Mouse (Mus musculus) forebrain, embryonic 14.5 days (tissue): Measurements from ENCODE around the gene Tet3. TPM values are rescaled to one million over a fixed set of nuclear protein-coding genes. Genes with fewer than 3 reads are reported as not detected.
A peak's percentile ranks its signal among the peaks of the same experiment; 100 is the strongest.

ENCODE experiments used
- ATAC-seq: fragments of 200-750 bp; cut with Nextera tagmentation; 2 replicates; pipeline ENCODE4 v1.8.0; 2017; ENCODE audit warnings: mild to moderate bottlenecking, moderate library complexity
- DNase-seq: peaks from one replicate; pipeline ENCODE4 v3.0.0-alpha.2; 2015; ENCODE audit warnings: low spot score
- H3K27ac ChIP-seq: fragments of 300-500 bp; sonication (generic); 2 replicates; pipeline ENCODE4 v1.5.1; 2014; ENCODE audit warnings: low read depth, mild to moderate bottlenecking, control low read depth, low read length, moderate library complexity
- H3K27me3 ChIP-seq: fragments of 300-500 bp; sonication (generic); replicated peaks from 2 replicates; pipeline ENCODE4 v1.6.1; 2014; ENCODE audit warnings: low read length, control low read depth, mixed read lengths; ENCODE audit not compliant: control insufficient read depth, insufficient read depth
- H3K36me3 ChIP-seq: fragments of 300-500 bp; sonication (generic); 2 replicates; pipeline ENCODE4 v1.6.1; 2014; ENCODE audit warnings: low read length, control low read depth; ENCODE audit not compliant: control insufficient read depth, insufficient read depth
- H3K4me1 ChIP-seq: fragments of 300-500 bp; sonication (generic); 2 replicates; pipeline ENCODE4 v1.6.1; 2014; ENCODE audit warnings: antibody characterized with exemption, low read length, control low read depth; ENCODE audit not compliant: control insufficient read depth, insufficient read depth
- H3K4me2 ChIP-seq: fragments of 300-500 bp; sonication (generic); 2 replicates; pipeline ENCODE4 v1.6.1; 2014; ENCODE audit warnings: mild to moderate bottlenecking, control low read depth, low read length
- H3K4me3 ChIP-seq: fragments of 300-500 bp; sonication (generic); 2 replicates; pipeline ENCODE4 v1.5.1; 2014; ENCODE audit warnings: low read depth, low read length, control low read depth
- H3K9ac ChIP-seq: fragments of 300-500 bp; sonication (generic); 2 replicates; pipeline ENCODE4 v1.6.1; 2014; ENCODE audit warnings: mild to moderate bottlenecking, low read length, control low read depth, moderate library complexity
- H3K9me3 ChIP-seq: fragments of 300-500 bp; sonication (generic); replicated peaks from 2 replicates; pipeline ENCODE4 v1.6.1; 2016; ENCODE audit warnings: low read length, control low read depth, mixed read lengths; ENCODE audit not compliant: control insufficient read depth
- WGBS: fragments of 180-500 bp; shearing (Covaris S2); extraction: QIAGEN DNeasy Blood & Tissue Kit; methylation state at CpG from one replicate; pipeline ENCODE4 v1.1.7; 2014; 5-methylcytosine and 5-hydroxymethylcytosine counted together
- polyA plus RNA-seq: library from polyadenylated mRNA; unstranded; fragments of >200 nt; fragmentation: Nextera tagmentation; extraction: Ambion mirVana; gene quantifications from 2 replicates; pipeline ENCODE4 v1.2.1, GENCODE M21; 2014

Gene Tet3
- polyA plus RNA-seq, 1 experiment from 2014 or later: 34.9 TPM

DNA sequence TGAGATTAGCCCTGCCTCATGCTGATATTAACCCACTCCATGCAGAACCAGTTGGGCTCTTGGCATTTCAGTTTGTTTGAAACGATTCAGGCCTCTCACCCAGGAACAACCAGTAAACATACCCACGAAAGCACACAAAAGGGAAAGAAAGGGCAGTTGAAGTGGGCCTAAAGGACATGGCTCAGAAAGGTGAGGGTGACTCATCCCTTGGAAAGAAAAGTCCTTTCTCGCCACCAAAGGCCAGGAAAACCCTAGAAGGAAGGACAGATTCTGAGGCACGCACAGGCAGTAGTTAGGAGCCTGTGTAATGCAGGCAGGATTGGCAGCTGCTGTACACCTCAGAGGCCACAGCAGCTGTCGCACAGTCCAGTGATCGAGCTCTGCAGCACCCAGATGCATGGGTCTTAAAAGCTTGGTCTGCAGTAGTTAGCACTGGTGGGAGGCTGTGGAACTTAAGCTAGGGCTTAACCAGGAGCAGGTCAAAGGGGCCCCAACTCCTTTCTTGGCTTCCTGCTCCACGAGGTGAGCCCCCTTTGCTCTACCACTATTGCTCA lies 53.3 kb downstream of the Tet3 start:
- Histone ChIP-seq H3K27me3 (no peaks in the 10 kb centered on the region), H3K9me3 (no peaks in the 10 kb centered on the region), H3K4me2 (no peak overlapping the region), H3K4me3 (no peak overlapping the region), H3K36me3 (peaks cover 52% of the 10 kb centered on the region), H3K4me1 (peaks cover 4% of the 10 kb centered on the region; the same call in 1 of the 2 replicates), H3K27ac (no peak overlapping the region), H3K9ac (no peak overlapping the region)
- DNase-seq (no peak), ATAC-seq (no peak)
- WGBS: 88% methylated on average over 7 of the region's 7 CpGs

- Histone ChIP-seq H3K9me3 (no peaks in the 10 kb centered on the region), H3K27ac (no peak overlapping the region), H3K36me3 (peaks cover 56% of the 10 kb centered on the region), H3K27me3 (no peaks in the 10 kb centered on the region), H3K4me2 (no peak overlapping the region), H3K4me3 (no peak overlapping the region), H3K4me1 (no peaks in the 10 kb centered on the region), H3K9ac (no peak overlapping the region)
- no peak for ATAC-seq
- 94% methylated on average over 13 of the region's 13 CpGs for WGBS
- DNase-seq: no peak
These were observed 54.3 kb downstream of the Tet3 start for GRCm38 (mm10) chr6:83404571-83404970.

- peaks cover 65% of the 10 kb centered on the region for H3K36me3 ChIP-seq
- no peak for ATAC-seq
These were observed 55.4 kb downstream of the Tet3 start for GRCm38 (mm10) chr6:83403481-83403880.

GRCm38 (mm10) chr6:83399790-83400189 lies 59.1 kb downstream of the Tet3 start:
- Histone ChIP-seq H3K9me3 (no peaks in the 10 kb centered on the region), H3K4me1 (no peaks in the 10 kb centered on the region), H3K27ac (no peak overlapping the region), H3K36me3 (peaks cover 92% of the 10 kb centered on the region), H3K4me2 (no peak overlapping the region), H3K4me3 (no peak overlapping the region), H3K27me3 (no peaks in the 10 kb centered on the region), H3K9ac (no peak overlapping the region)
- no peak for ATAC-seq
- DNase-seq: no peak
- 94% methylated on average over 3 of the region's 3 CpGs for WGBS

More at GRCm38 (mm10) chr6:83403481-83403880, 55.4 kb downstream of the Tet3 start:
- Histone ChIP-seq H3K9ac (no peak overlapping the region), H3K4me1 (no peaks in the 10 kb centered on the region), H3K4me2 (no peak overlapping the region), H3K27me3 (no peaks in the 10 kb centered on the region), H3K9me3 (no peaks in the 10 kb centered on the region), H3K4me3 (no peak overlapping the region), H3K27ac (no peak overlapping the region)
- 90% methylated on average over 8 of the region's 8 CpGs for WGBS
- DNase-seq: no peak

GRCm38 (mm10) chr6:83397728-83398127 lies 61.2 kb downstream of the Tet3 start:
- no peaks in the 10 kb centered on the region for H3K4me1 ChIP-seq
- H3K36me3 ChIP-seq: peaks cover 81% of the 10 kb centered on the region
- no peak for DNase-seq
- no peaks in the 10 kb centered on the region for H3K9me3 ChIP-seq
- H3K27me3 ChIP-seq: no peaks in the 10 kb centered on the region
- H3K9ac ChIP-seq: no peak overlapping the region
- H3K27ac ChIP-seq: no peak overlapping the region
- no peak; the same call in 1 of the 2 replicates for ATAC-seq
- H3K4me2 ChIP-seq: no peak overlapping the region
- 72% methylated on average over 8 of the region's 8 CpGs for WGBS
- no peak overlapping the region for H3K4me3 ChIP-seq

DNA sequence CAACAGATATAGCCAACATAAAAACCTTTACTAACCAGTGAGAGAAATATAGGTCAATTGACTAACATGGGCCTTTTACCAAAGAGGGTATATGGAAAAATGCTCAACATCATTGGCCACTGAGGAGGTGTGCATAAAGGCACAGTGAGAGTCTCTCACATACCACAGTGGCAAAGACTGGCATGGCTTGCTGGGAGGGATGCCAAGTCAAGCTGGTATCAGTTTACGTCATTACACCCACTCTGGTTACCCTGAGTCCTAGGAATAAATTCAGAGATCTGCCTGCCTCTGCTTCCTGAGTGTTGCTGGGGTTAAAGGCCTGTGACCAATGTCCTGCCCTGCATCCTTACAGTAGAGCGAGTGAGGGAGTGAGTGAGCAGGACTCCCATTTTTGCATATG lies 62.2 kb downstream of the Tet3 start:
- 85% methylated on average over 2 of the region's 2 CpGs for whole genome bisulfite sequencing
- peaks cover 79% of the 10 kb centered on the region for H3K36me3 ChIP-seq
- no peak for ATAC-seq

GRCm38 (mm10) chr6:83395544-83396229 lies 63.2 kb downstream of the Tet3 start:
- Histone ChIP-seq H3K27ac (no peak overlapping the region), H3K36me3 (peaks cover 76% of the 10 kb centered on the region), H3K4me3 (no peak overlapping the region), H3K9me3 (no peaks in the 10 kb centered on the region), H3K9ac (no peak overlapping the region), H3K4me1 (peaks cover 4% of the 10 kb centered on the region; the same call in 1 of the 2 replicates), H3K4me2 (no peak overlapping the region), H3K27me3 (no peaks in the 10 kb centered on the region)
- DNase-seq: no peak
- ATAC-seq: no peak
- WGBS: 93% methylated on average over 15 of the region's 15 CpGs

More for the DNA sequence above, 62.2 kb downstream of the Tet3 start:
- Histone ChIP-seq H3K27me3 (no peaks in the 10 kb centered on the region), H3K9ac (no peak overlapping the region), H3K4me2 (no peak overlapping the region), H3K4me1 (peaks cover 4% of the 10 kb centered on the region; the same call in 1 of the 2 replicates), H3K9me3 (no peaks in the 10 kb centered on the region), H3K27ac (no peak overlapping the region), H3K4me3 (no peak overlapping the region)
- no peak for DNase-seq

- H3K27me3 ChIP-seq: no peaks in the 10 kb centered on the region
- 95% methylated on average over 4 of the region's 4 CpGs for WGBS
- peaks cover 63% of the 10 kb centered on the region for H3K36me3 ChIP-seq
- DNase-seq: no peak
- H3K27ac ChIP-seq: no peak overlapping the region
- H3K4me1 ChIP-seq: peaks cover 4% of the 10 kb centered on the region; the same call in 1 of the 2 replicates
- H3K9ac ChIP-seq: no peak overlapping the region
- no peak overlapping the region for H3K4me2 ChIP-seq
- no peak for ATAC-seq
- H3K9me3 ChIP-seq: no peaks in the 10 kb centered on the region
- H3K4me3 ChIP-seq: no peak overlapping the region
These were observed 64.8 kb downstream of the Tet3 start for GRCm38 (mm10) chr6:83394122-83394521.

GRCm38 (mm10) chr6:83392166-83392780 lies 66.6 kb downstream of the Tet3 start:
- ATAC-seq (no peak), DNase-seq (peak; percentile 65)
- Histone ChIP-seq H3K4me3 (no peak overlapping the region), H3K9me3 (no peaks in the 10 kb centered on the region), H3K27ac (no peak overlapping the region), H3K4me1 (peaks cover 4% of the 10 kb centered on the region; the same call in 1 of the 2 replicates), H3K36me3 (peaks cover 49% of the 10 kb centered on the region), H3K4me2 (no peak overlapping the region), H3K27me3 (no peaks in the 10 kb centered on the region), H3K9ac (no peak overlapping the region)
- WGBS: 82% methylated on average over 8 of the region's 8 CpGs
